Mouse (Mus musculus) MEL (cell line): ENCODE results near the gene Ifitm6.

Experiments used
- CTCF ChIP-seq, 3 experiments: IDR thresholded peaks in 2 of 3; conservative IDR thresholded peaks in 1 of 3; 2 replicates each; pipeline ENCODE4 v1.5.1; 2011 to 2012; ENCODE audit warnings: low read length in 3 of 3, low read depth in 2 of 3, mild to moderate bottlenecking in 2 of 3, improper control_type of control experiment in 1 of 3, inconsistent platforms in 1 of 3, mixed read lengths in 1 of 3, moderate library complexity in 1 of 3; ENCODE audit not compliant: control insufficient read depth in 1 of 3, insufficient read depth in 1 of 3, poor library complexity in 1 of 3, severe bottlenecking in 1 of 3
- ELF1 ChIP-seq: IDR thresholded peaks from 2 replicates; pipeline ENCODE4 v1.6.1; 2014; ENCODE audit warnings: low read depth, mild to moderate bottlenecking, inconsistent platforms, low read length, improper control_type of control experiment, moderate library complexity
- EP300 ChIP-seq, 2 experiments: IDR thresholded peaks; 2 replicates each; pipeline ENCODE4 v1.6.1; 2011; ENCODE audit warnings: improper control_type of control experiment in 2 of 2, low read length in 2 of 2, low read depth in 1 of 2, mild to moderate bottlenecking in 1 of 2
- HCFC1 ChIP-seq: IDR thresholded peaks from 2 replicates; pipeline ENCODE4 v1.6.1; 2012; ENCODE audit warnings: low read depth, mild to moderate bottlenecking, inconsistent platforms, low read length, improper control_type of control experiment, moderate library complexity
- MAFK ChIP-seq: IDR thresholded peaks from 2 replicates; pipeline ENCODE4 v1.6.1; 2011; ENCODE audit warnings: low read depth, mild to moderate bottlenecking, low read length, improper control_type of control experiment, borderline replicate concordance
- MAX ChIP-seq: IDR thresholded peaks from 2 replicates; pipeline ENCODE4 v1.6.1; 2011; ENCODE audit warnings: low read length, improper control_type of control experiment
- MEF2A ChIP-seq: IDR thresholded peaks from 2 replicates; pipeline ENCODE4 v1.6.1; 2014; ENCODE audit warnings: low read depth, mild to moderate bottlenecking, inconsistent platforms, low read length, improper control_type of control experiment; ENCODE audit not compliant: poor library complexity, insufficient replicate concordance, severe bottlenecking; ENCODE audit errors: extremely low read depth
- POLR2A ChIP-seq, 2 experiments: IDR thresholded peaks; 2 replicates each; pipeline ENCODE4 v1.6.1; 2011 to 2012; ENCODE audit warnings: low read length in 2 of 2, mild to moderate bottlenecking in 2 of 2, control low read depth in 1 of 2, improper control_type of control experiment in 1 of 2, low read depth in 1 of 2, moderate library complexity in 1 of 2; ENCODE audit not compliant: control insufficient read depth in 1 of 2, insufficient read depth in 1 of 2, poor library complexity in 1 of 2
- POLR2AphosphoS5 ChIP-seq: IDR thresholded peaks from 2 replicates; pipeline ENCODE4 v1.6.1; 2012; ENCODE audit warnings: low read depth, borderline replicate concordance, mild to moderate bottlenecking, inconsistent platforms, low read length, moderate library complexity, mixed read lengths
- RCOR1 ChIP-seq: IDR thresholded peaks from 2 replicates; pipeline ENCODE4 v1.6.1; 2012; ENCODE audit warnings: low read depth, mild to moderate bottlenecking, inconsistent platforms, low read length, improper control_type of control experiment
- SMC3 ChIP-seq: IDR thresholded peaks from 2 replicates; pipeline ENCODE4 v1.6.1; 2011; ENCODE audit warnings: low read depth, low read length, improper control_type of control experiment
- TAL1 ChIP-seq: IDR thresholded peaks from 2 replicates; pipeline ENCODE4 v1.6.1; 2012; ENCODE audit warnings: mild to moderate bottlenecking, inconsistent platforms, low read length, moderate library complexity, mixed read lengths
- TBP ChIP-seq: IDR thresholded peaks from 2 replicates; pipeline ENCODE4 v1.8.0; 2011; ENCODE audit warnings: low read depth, low read length, improper control_type of control experiment
- USF1 ChIP-seq: IDR thresholded peaks from 2 replicates; pipeline ENCODE4 v1.6.1; 2014; ENCODE audit warnings: low read depth, mild to moderate bottlenecking, inconsistent platforms, low read length, improper control_type of control experiment, moderate library complexity

DNA sequence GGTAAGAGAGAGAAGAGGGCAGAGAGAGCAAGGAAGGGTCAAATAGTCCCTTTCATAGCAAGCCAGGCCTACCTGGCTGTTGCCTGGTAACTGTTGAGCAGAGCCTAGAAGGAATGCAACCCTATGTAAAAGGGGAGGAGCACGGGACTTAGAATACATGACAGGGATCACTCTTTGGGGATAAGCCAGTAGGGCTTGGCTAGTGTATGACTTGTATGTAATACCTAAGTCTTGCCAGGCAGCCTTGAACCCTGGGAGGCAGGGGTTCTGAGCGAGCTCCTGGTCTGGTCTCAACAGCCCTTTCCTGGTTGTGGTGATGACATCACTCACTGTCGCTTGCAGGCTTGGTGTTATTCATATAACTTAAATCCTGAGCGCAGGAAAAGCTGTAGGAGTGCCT lies 28.7 kb downstream of the Ifitm6 start:
- TF ChIP-seq CTCF (IDR thresholded peaks at IDR 0.05 in 2 of 3, conservative IDR thresholded peaks at IDR 0.05 in 1 of 3; ENCODE audit: control insufficient read depth in 1 of 3, insufficient read depth in 1 of 3, low read depth in 2 of 3, low read length in 3 of 3, poor library complexity in 1 of 3, severe bottlenecking in 1 of 3) (no peak), POLR2AphosphoS5 (no peak), ELF1 (no peak), SMC3 (no peak), EP300 (IDR thresholded peaks at IDR 0.05; ENCODE audit: low read depth in 1 of 2, low read length in 2 of 2) (no peak), RCOR1 (no peak), MAFK (no peak), MEF2A (no peak), POLR2A (IDR thresholded peaks at IDR 0.05; ENCODE audit: control insufficient read depth in 1 of 2, insufficient read depth in 1 of 2, low read depth in 1 of 2, low read length in 2 of 2, poor library complexity in 1 of 2) (no peak), USF1 (no peak), MAX (no peak), TAL1 (no peak), HCFC1 (no peak), TBP (no peak)
